Mouse (Mus musculus) neural tube, embryonic 13.5 days (tissue): ENCODE results near the gene Prkab2. TPM values are rescaled to one million over a fixed set of nuclear protein-coding genes. Genes with fewer than 3 reads are reported as not detected.
A peak's percentile ranks its signal among the peaks of the same experiment; 100 is the strongest.

Experiments
- ATAC-seq: fragments of 200-750 bp; cut with Nextera tagmentation; 2 replicates; pipeline ENCODE4 v1.8.0; 2017; ENCODE audit warnings: low read depth, mild to moderate bottlenecking, moderate TSS enrichment, moderate library complexity
- H3K27ac ChIP-seq: fragments of 300-500 bp; sonication (generic); replicated peaks from 2 replicates; pipeline ENCODE4 v1.5.1; 2015; ENCODE audit warnings: moderate library complexity, mild to moderate bottlenecking, inconsistent platforms
- H3K27me3 ChIP-seq: fragments of 300-500 bp; sonication (generic); 2 replicates; pipeline ENCODE4 v1.6.1; 2015; ENCODE audit warnings: mild to moderate bottlenecking, inconsistent platforms
- H3K36me3 ChIP-seq: fragments of 300-500 bp; sonication (generic); 2 replicates; pipeline ENCODE4 v1.6.1; 2015; ENCODE audit warnings: mild to moderate bottlenecking, inconsistent platforms
- H3K4me1 ChIP-seq: fragments of 300-500 bp; sonication (generic); replicated peaks from 2 replicates; pipeline ENCODE4 v1.6.1; 2015; ENCODE audit warnings: inconsistent platforms
- H3K4me2 ChIP-seq: fragments of 300-500 bp; sonication (generic); 2 replicates; pipeline ENCODE4 v1.6.1; 2015; ENCODE audit warnings: inconsistent platforms, mild to moderate bottlenecking, moderate library complexity
- H3K4me3 ChIP-seq: fragments of 300-500 bp; sonication (generic); 2 replicates; pipeline ENCODE4 v1.5.1; 2015; ENCODE audit warnings: mild to moderate bottlenecking, inconsistent platforms
- H3K9ac ChIP-seq: fragments of 300-500 bp; sonication (generic); 2 replicates; pipeline ENCODE4 v1.6.1; 2015; ENCODE audit warnings: moderate library complexity, mild to moderate bottlenecking, inconsistent platforms
- H3K9me3 ChIP-seq: fragments of 300-500 bp; sonication (generic); 2 replicates; pipeline ENCODE4 v1.6.1; 2016; ENCODE audit warnings: inconsistent platforms
- WGBS: fragments of 180-500 bp; shearing (Covaris S2); methylation state at CpG from one replicate; pipeline ENCODE4 v1.1.7; 2015; 5-methylcytosine and 5-hydroxymethylcytosine counted together
- polyA plus RNA-seq: library from polyadenylated mRNA; unstranded; fragments of >200 nt; fragmentation: Nextera tagmentation; extraction: Ambion mirVana; gene quantifications from 2 replicates; pipeline ENCODE4 v1.2.1, GENCODE M21; 2015

The Prkab2 gene
- polyA plus RNA-seq, 1 experiment from 2014 or later: 11.6 TPM

GRCm38 (mm10) chr3:97628391-97629001, 29.5 kb upstream of the Prkab2 start, which contains the start of gene Fmo5:
TSS of gene Fmo5 (plus strand) at chr3:97628804.
- peak within 1 kb of the TSS; percentile 32 for H3K4me3 ChIP-seq
- H3K27ac ChIP-seq: no peak within 1 kb of the TSS
- 6% methylated on average over 18 of the region's 18 CpGs for WGBS
- peak within 1 kb of the TSS; percentile 51 for H3K4me2 ChIP-seq
- peaks cover 4% of the 10 kb centered on the region; the same call in 1 of the 2 replicates for H3K27me3 ChIP-seq
- peak within 1 kb of the TSS; percentile 55 for H3K9ac ChIP-seq
- H3K36me3 ChIP-seq: no peaks in the 10 kb centered on the region
- ATAC-seq: no peak
- no peaks in the 10 kb centered on the region for H3K9me3 ChIP-seq
- H3K4me1 ChIP-seq: peaks cover 6% of the 10 kb centered on the region

GRCm38 (mm10) chr3:97629941-97630340, 28.1 kb upstream of the Prkab2 start:
- H3K27ac ChIP-seq: no peak overlapping the region
- no peak overlapping the region for H3K4me3 ChIP-seq
- no peak overlapping the region for H3K4me2 ChIP-seq
- no peaks in the 10 kb centered on the region for H3K36me3 ChIP-seq
- H3K27me3 ChIP-seq: peaks cover 4% of the 10 kb centered on the region; the same call in 1 of the 2 replicates
- H3K4me1 ChIP-seq: peaks cover 6% of the 10 kb centered on the region
- H3K9me3 ChIP-seq: no peaks in the 10 kb centered on the region
- ATAC-seq: no peak
- no peak overlapping the region for H3K9ac ChIP-seq
- 98% methylated on average over 4 of the region's 4 CpGs for WGBS

GRCm38 (mm10) chr3:97630746-97631145, 27.2 kb upstream of the Prkab2 start:
- H3K27ac ChIP-seq: no peak overlapping the region
- no peaks in the 10 kb centered on the region for H3K9me3 ChIP-seq
- H3K27me3 ChIP-seq: peaks cover 4% of the 10 kb centered on the region; the same call in 1 of the 2 replicates
- 90% methylated on average over 4 of the region's 4 CpGs for WGBS
- no peaks in the 10 kb centered on the region for H3K36me3 ChIP-seq
- H3K4me2 ChIP-seq: no peak overlapping the region
- ATAC-seq: no peak
- peaks cover 6% of the 10 kb centered on the region for H3K4me1 ChIP-seq
- no peak overlapping the region for H3K4me3 ChIP-seq
- no peak overlapping the region for H3K9ac ChIP-seq

GRCm38 (mm10) chr3:97631258-97631860, 26.6 kb upstream of the Prkab2 start:
- H3K4me2 ChIP-seq: no peak overlapping the region
- no peak overlapping the region for H3K4me3 ChIP-seq
- peaks cover 6% of the 10 kb centered on the region for H3K4me1 ChIP-seq
- 87% methylated on average over 8 of the region's 8 CpGs for WGBS
- H3K36me3 ChIP-seq: no peaks in the 10 kb centered on the region
- H3K27me3 ChIP-seq: peaks cover 4% of the 10 kb centered on the region; the same call in 1 of the 2 replicates
- H3K9ac ChIP-seq: no peak overlapping the region
- no peak overlapping the region for H3K27ac ChIP-seq
- ATAC-seq: no peak
- H3K9me3 ChIP-seq: no peaks in the 10 kb centered on the region

- no peak for ATAC-seq
- Histone ChIP-seq H3K9ac (no peak overlapping the region), H3K36me3 (no peaks in the 10 kb centered on the region), H3K4me3 (no peak overlapping the region), H3K4me2 (no peak overlapping the region), H3K27me3 (peaks cover 4% of the 10 kb centered on the region; the same call in 1 of the 2 replicates), H3K4me1 (peaks cover 9% of the 10 kb centered on the region), H3K9me3 (no peaks in the 10 kb centered on the region), H3K27ac (no peak overlapping the region)
- WGBS: 88% methylated on average over 4 of the region's 4 CpGs
Measured at GRCm38 (mm10) chr3:97633456-97633855, 24.5 kb upstream of the Prkab2 start.

GRCm38 (mm10) chr3:97634288-97634761, 23.7 kb upstream of the Prkab2 start:
- peak; percentile 56; the same call in 1 of the 2 replicates for ATAC-seq

GRCm38 (mm10) chr3:97641396-97641795, 16.6 kb upstream of the Prkab2 start:
- WGBS: 90% methylated on average over 4 of the region's 4 CpGs
- Histone ChIP-seq H3K9ac (no peak overlapping the region), H3K36me3 (no peaks in the 10 kb centered on the region), H3K27me3 (no peaks in the 10 kb centered on the region), H3K9me3 (no peaks in the 10 kb centered on the region), H3K4me3 (no peak overlapping the region), H3K4me2 (no peak overlapping the region), H3K4me1 (peaks cover 5% of the 10 kb centered on the region; the same call in 1 of the 2 replicates), H3K27ac (no peak overlapping the region)
- ATAC-seq: no peak

More at GRCm38 (mm10) chr3:97634288-97634761, 23.7 kb upstream of the Prkab2 start:
- Histone ChIP-seq H3K4me1 (peaks cover 5% of the 10 kb centered on the region; the same call in 1 of the 2 replicates), H3K9ac (no peak overlapping the region), H3K36me3 (no peaks in the 10 kb centered on the region), H3K4me2 (no peak overlapping the region), H3K4me3 (no peak overlapping the region), H3K27ac (no peak overlapping the region), H3K9me3 (no peaks in the 10 kb centered on the region), H3K27me3 (no peaks in the 10 kb centered on the region)
- 60% methylated on average over 3 of the region's 3 CpGs for WGBS

- H3K27ac ChIP-seq: no peak overlapping the region
- no peaks in the 10 kb centered on the region for H3K9me3 ChIP-seq
- H3K36me3 ChIP-seq: no peaks in the 10 kb centered on the region
- no peak overlapping the region for H3K9ac ChIP-seq
- WGBS: 86% methylated on average over 9 of the region's 9 CpGs
- H3K4me1 ChIP-seq: peaks cover 4% of the 10 kb centered on the region; the same call in 1 of the 2 replicates
- H3K4me2 ChIP-seq: no peak overlapping the region
- H3K27me3 ChIP-seq: no peaks in the 10 kb centered on the region
- no peak overlapping the region for H3K4me3 ChIP-seq
- ATAC-seq: no peak
Measured at GRCm38 (mm10) chr3:97642001-97642400, 16.0 kb upstream of the Prkab2 start.

- no peak for ATAC-seq
- WGBS: 49% methylated on average over 1 of the region's 1 CpGs
- Histone ChIP-seq H3K27me3 (no peaks in the 10 kb centered on the region), H3K27ac (no peak overlapping the region), H3K36me3 (no peaks in the 10 kb centered on the region), H3K4me3 (no peak overlapping the region), H3K9me3 (no peaks in the 10 kb centered on the region), H3K4me1 (no peaks in the 10 kb centered on the region), H3K4me2 (no peak overlapping the region), H3K9ac (no peak overlapping the region)
Measured at GRCm38 (mm10) chr3:97648518-97648917, 9.5 kb upstream of the Prkab2 start.

- Histone ChIP-seq H3K4me1 (no peaks in the 10 kb centered on the region), H3K4me2 (no peak overlapping the region), H3K9ac (no peak overlapping the region), H3K27me3 (no peaks in the 10 kb centered on the region), H3K4me3 (no peak overlapping the region), H3K9me3 (no peaks in the 10 kb centered on the region), H3K36me3 (no peaks in the 10 kb centered on the region), H3K27ac (no peak overlapping the region)
- 77% methylated on average over 3 of the region's 3 CpGs for WGBS
- no peak for ATAC-seq
Measured at GRCm38 (mm10) chr3:97649022-97649421, 9.0 kb upstream of the Prkab2 start.

- 79% methylated on average over 6 of the region's 6 CpGs for WGBS
- no peak overlapping the region for H3K9ac ChIP-seq
- no peaks in the 10 kb centered on the region for H3K27me3 ChIP-seq
- no peak for ATAC-seq
- no peak overlapping the region for H3K4me3 ChIP-seq
- H3K4me1 ChIP-seq: no peaks in the 10 kb centered on the region
- no peak overlapping the region for H3K4me2 ChIP-seq
- H3K36me3 ChIP-seq: no peaks in the 10 kb centered on the region
- no peaks in the 10 kb centered on the region for H3K9me3 ChIP-seq
- H3K27ac ChIP-seq: no peak overlapping the region
Measured at GRCm38 (mm10) chr3:97649469-97649868, 8.5 kb upstream of the Prkab2 start.

GRCm38 (mm10) chr3:97651604-97652003, 6.4 kb upstream of the Prkab2 start:
- no peaks in the 10 kb centered on the region for H3K9me3 ChIP-seq
- H3K9ac ChIP-seq: no peak overlapping the region
- H3K4me1 ChIP-seq: no peaks in the 10 kb centered on the region
- no peak for ATAC-seq
- WGBS: 77% methylated on average over 10 of the region's 10 CpGs
- no peak overlapping the region for H3K4me3 ChIP-seq
- no peak overlapping the region for H3K27ac ChIP-seq
- H3K4me2 ChIP-seq: no peak overlapping the region
- no peaks in the 10 kb centered on the region for H3K27me3 ChIP-seq
- H3K36me3 ChIP-seq: no peaks in the 10 kb centered on the region
